Mouse (Mus musculus) cerebellum, postnatal 36 days (tissue): ENCODE results near the gene Klf3.
"Not testable (repeated sequence)": the region's sequence is repeated elsewhere in the genome, so short reads cannot be mapped to it uniquely, and the experiment has no call there.

Experiments
- DNase-seq, 2 experiments: peaks; one replicate each; pipeline ENCODE4 v3.0.0; 2021 to 2022; ENCODE audit warnings: mixed read lengths in 2 of 2

Klf3 gene

GRCm38 (mm10) chr5:64879241-64879640 lies 76.1 kb downstream of the Klf3 start:
- DNase-seq = no peak

- DNase-seq = not testable (repeated sequence)
Measured at GRCm38 (mm10) chr5:64881559-64881958, 78.4 kb downstream of the Klf3 start.

- not testable (repeated sequence) for DNase-seq
Measured at GRCm38 (mm10) chr5:64881976-64882375, 78.8 kb downstream of the Klf3 start.
